Mouse (Mus musculus): ENCODE measurements around the gene Cyth2.

GRCm38 (mm10) chr7:45813787-45814779 is at the start of gene Cyth2:
- TF ChIP-seq FLI1 (IDR thresholded peaks at IDR 0.05; ENCODE audit: low read length) = no peak
- TF ChIP-seq GATA1 (IDR thresholded peaks at IDR 0.05; ENCODE audit: borderline replicate concordance, low read length) = no peak
